Mouse (Mus musculus) spleen, adult 12 weeks (tissue): ENCODE measurements around the gene Mcl1.
"Not testable (repeated sequence)": the region's sequence is repeated elsewhere in the genome, so short reads cannot be mapped to it uniquely, and the experiment has no call there.

ENCODE experiments used
- DNase-seq: peaks from one replicate; pipeline ENCODE4 v3.0.0; 2022; ENCODE audit warnings: low spot score

Gene Mcl1

DNA sequence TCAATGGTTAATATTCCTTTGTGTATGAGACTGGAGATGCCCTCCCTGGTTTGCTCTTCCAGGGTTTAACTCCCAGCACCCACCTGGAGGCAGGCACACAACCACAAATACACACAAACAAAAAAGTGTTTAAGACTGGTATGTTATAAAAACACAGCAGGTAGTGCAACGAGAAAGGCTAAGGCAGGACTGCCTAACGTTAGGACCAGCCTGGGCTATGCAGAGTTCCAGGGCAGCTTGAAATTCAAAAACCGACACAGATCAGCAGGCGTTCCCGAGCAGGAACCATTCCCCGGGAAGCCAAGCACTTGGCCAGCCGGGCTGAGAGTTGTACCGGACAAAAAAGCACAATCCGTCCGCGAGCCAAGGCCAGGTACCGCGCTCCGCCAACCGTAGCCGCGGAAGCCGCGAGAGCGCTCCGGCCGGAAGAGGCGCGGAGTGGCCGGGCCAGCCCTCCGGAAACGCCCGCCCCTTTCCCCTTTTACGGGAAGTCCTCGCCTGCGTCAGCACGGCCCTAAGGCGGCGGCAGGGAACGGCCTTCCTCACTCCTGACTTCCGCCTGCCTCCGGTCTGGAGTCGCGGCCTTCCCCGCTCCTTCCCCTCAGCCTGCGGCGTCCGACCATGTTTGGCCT lies at the start of gene Mcl1:
Mcl1 (plus strand) TSS at position 553 of the 632 bp plus-strand sequence.
- peak; percentile 87 for DNase-seq

DNA sequence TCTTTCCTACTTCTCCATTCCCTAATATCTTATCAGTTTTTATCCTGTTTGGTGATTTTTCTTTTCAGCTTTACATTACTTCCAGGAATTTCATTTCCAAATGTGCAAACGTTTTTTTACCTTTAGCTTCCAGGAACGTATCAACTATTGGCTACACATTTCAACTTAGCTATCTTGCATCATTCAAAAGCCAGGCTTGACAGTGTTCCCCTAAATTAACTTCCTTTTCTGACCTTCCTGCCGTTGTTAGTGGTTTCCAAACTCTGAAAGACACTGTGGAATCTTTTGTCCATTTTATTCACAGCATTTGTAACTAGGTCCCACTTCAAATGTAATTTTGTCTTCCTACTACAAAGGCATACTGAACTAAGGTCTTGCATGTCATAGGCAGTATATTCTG lies 49.4 kb upstream of the Mcl1 start:
- no peak for DNase-seq

DNA sequence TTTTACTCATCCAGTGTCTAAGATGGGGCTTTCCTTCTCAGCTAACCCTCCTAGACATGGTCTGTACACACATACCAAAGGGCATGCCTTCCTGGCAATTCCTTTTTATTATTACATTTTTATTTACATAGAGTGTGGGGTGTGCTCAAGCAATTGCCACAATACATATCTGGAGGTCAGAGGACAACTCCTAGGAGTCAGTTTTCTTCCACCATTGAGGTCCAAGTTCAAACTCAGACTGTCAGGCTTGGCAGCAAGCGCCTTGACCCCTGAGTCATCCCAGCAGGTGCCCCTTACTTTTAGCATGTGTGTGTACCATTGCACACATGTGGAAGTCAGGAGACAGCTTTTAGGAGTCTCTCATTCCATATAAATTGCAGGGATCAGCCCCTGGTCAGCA lies 44.6 kb upstream of the Mcl1 start:
- no peak for DNase-seq

DNA sequence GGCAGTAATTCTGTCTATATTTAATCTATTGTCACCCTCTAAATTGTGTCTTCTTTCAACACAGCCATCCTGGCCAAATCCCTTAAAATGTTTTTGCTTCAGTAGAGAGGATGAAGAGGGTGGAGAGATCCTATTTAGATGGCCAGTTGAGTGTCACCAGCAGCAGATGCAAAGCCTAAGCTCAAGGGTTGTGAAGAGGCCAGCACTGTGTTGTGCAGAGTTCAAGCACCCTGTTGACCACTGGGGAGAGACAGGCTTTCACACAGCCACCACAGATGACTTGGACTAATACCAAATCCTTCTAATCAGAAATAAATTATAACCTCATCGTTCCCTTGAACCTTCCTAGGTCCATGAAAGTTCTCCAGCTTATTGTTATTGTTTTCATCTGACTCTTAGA lies 40.1 kb upstream of the Mcl1 start:
- DNase-seq = no peak

DNA sequence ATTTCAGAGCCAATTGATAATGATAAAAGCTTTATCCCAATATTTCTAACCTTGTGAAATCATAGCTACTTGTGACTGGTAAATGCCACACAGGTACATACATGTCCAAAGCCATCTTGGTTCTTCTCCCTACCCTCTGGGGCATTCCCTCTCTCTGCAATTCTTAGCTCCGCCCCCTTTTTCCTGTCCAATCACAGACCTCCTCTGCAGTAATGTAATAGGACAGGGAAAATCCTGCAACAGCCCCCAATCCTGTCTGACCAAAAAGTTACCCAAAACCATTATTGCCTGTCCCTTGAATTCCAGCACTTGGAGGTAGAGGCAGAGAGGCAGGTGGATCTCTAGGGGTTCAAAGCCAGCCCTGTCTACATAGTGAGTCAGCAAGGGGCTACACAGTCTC lies 37.3 kb upstream of the Mcl1 start:
- DNase-seq = no peak

DNA sequence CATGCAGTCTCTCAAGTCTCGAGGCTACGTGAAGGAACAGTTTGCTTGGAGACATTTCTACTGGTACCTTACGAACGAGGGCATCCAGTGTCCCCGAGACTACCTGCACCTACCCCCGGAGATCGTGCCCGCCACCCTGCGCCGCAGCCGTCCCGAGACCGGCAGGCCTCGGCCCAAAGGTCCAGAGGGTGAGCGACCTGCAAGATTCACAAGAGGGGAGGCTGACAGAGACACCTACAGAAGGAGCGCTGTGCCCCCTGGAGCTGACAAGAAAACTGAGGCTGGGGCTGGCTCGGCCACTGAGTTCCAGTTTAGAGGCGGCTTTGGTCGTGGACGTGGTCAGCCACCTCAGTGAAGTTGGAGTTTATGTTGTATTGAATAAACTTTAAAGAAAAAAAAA lies 36.2 kb upstream of the Mcl1 start:
- not testable (repeated sequence) for DNase-seq

DNA sequence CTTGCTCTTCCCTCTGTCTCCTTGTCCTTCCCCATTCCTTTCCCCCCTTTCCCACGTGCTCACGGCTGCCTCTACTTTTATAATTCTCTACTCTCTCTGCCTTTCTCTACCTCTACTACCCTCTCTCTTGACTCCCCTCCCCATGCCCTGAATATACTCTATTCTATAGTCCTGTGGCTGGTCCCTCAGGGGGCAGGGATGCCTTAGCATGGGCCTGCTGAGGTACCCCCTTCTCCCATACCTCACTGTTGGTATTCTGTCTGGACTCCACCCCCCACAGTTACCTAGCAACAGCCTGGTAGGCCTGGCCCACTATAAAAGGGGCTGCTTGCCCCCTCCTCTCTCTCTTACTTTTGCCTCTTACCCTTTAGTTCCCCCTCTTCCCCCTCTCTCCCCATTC lies 35.0 kb upstream of the Mcl1 start:
- DNase-seq = no peak

DNA sequence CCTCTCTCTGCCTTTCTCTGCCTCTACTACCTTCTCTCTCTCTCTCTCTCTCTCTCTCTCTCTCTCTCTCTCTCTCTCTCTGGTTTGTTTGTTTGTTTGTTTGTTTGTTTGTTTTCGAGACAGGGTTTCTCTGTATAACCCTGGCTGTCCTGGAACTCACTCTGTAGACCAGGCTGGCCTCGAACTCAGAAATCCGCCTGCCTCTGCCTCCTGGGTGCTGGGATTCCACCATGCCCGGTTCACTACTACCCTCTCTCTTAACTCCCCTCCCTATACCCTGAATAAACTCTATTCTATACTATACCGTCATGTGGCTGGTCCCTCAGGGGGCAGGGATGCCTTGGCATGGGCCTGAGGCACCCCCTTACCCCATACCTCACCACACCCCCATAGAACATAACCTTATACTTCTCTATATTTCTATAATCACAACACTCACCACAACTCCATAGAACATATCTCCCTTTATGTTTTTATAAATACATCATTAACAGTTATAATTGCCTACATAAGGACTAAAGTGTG lies 34.5 kb upstream of the Mcl1 start:
- DNase-seq = not testable (repeated sequence)

DNA sequence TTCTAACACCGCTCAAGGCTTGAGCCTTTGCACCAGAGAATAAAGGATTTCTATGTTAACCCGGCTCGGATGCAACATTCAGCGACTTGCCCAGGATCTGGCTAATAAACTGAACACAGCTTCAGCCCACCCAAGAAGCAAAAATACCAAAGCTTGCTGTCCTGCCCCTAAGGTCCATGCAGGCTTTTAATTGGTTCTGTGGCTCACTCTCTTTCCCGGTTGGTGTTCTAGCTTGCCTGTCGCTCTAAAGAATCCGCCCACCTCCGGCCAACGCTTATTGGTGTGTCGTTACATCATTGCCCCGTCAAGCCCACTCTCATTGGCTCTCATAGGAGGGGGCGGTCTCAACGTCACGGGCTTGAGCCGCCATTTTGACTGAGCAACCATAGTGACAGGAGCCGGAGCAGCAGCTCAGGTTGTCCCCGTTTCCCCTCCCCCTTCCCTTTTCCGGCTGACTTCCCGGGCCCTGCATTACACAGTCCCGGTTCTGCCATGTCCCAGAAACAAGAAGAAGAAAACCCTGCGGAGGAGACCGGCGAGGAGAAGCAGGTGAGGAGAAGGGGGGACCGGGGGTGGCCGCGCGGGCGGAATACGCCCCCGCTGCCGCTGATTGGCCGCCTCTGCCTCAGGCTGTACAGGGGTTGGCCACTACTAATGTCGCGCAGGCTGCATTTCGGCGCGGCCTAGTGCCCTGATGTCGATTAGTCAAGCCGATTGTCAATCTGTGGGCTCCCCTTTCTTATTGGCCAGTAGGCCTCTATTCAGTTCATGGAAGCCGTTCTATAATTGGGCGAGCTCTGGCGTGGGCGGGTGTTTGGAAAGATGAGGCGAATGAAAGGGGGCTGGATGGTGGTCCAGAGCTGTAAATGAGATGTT lies 33.7 kb upstream of the Mcl1 start, which contains the start of gene Ensa:
Ensa (plus strand) TSS at position 366 of the 876 bp plus-strand sequence.
- peak; percentile 97 for DNase-seq

DNA sequence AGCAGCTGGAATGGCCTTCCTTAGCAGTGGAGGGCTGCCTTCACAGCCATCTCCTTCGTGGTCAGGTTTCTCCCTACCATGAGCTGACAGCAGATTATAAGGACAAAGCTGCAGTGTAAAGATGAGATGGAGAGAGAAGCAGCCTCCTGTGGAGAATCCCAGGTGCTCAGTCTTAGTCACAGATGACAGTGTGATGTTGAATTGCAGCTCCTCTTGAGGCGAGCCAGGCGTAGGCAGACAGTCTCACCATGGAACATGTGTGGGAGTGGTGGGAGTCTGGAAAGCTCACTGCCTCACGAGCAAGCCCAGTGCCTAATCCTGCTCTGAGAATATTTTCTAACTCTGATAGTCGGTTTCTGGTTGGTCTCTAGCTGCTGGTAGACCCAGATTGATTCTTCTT lies 30.8 kb upstream of the Mcl1 start:
- DNase-seq = no peak

DNA sequence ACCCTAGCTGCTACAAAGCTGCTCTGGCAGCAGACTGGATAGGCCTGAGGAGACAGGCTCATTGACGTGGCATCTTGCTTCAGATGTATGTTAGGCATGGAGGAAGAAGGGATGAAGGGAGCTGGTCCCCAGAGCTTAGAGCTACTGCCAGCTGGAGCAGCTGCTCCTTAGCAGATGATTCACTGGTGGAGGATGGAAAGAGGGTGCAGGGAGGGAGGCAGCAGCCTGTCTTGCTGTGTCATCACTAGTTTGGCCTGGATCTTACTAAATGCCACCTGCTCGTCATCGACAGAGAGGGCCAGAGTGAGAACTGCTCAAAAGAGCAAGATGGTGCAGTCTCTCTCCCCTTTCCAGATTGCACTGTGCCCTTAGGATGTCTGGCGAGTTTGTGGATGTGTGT lies 28.8 kb upstream of the Mcl1 start:
- DNase-seq = no peak

DNA sequence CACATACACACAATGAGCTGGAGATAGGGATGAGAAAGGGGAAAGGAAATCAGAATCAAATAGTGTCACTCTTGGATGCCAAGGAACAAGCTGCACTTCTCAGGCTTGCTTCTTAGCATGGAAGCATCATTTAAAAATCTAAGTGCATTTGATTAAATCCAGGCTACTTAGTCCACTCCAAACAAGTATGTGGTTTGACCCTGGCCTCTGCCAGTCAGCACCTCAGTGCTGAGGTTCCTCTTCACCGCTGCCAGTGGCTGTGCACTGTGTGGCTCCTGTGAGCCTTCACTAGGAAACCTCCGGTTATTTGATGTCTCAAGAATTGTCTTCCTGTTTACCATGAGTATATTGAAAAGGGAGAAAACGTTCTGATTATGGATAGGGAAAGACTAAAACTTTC lies 27.7 kb upstream of the Mcl1 start:
- DNase-seq = no peak

DNA sequence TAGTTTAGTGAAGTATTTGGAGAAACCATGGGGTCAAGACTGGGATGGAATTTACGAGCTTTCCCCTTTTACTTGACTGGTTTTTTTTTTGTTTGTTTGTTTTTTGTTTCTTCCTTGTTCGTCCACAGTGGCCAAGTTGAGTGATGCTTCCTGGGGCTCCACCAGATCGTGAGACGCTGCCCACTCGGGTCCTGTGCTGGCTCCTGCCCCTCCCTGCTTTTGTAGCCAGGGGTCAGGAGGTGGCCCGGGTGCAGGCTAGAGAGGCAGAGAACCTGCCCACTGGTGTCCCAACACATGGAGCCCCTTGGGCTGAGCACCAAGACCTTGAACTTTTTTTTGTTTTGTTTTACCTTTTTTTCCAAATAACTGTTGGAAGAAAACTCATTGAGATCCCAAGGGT lies 27.3 kb upstream of the Mcl1 start:
- DNase-seq = no peak

DNA sequence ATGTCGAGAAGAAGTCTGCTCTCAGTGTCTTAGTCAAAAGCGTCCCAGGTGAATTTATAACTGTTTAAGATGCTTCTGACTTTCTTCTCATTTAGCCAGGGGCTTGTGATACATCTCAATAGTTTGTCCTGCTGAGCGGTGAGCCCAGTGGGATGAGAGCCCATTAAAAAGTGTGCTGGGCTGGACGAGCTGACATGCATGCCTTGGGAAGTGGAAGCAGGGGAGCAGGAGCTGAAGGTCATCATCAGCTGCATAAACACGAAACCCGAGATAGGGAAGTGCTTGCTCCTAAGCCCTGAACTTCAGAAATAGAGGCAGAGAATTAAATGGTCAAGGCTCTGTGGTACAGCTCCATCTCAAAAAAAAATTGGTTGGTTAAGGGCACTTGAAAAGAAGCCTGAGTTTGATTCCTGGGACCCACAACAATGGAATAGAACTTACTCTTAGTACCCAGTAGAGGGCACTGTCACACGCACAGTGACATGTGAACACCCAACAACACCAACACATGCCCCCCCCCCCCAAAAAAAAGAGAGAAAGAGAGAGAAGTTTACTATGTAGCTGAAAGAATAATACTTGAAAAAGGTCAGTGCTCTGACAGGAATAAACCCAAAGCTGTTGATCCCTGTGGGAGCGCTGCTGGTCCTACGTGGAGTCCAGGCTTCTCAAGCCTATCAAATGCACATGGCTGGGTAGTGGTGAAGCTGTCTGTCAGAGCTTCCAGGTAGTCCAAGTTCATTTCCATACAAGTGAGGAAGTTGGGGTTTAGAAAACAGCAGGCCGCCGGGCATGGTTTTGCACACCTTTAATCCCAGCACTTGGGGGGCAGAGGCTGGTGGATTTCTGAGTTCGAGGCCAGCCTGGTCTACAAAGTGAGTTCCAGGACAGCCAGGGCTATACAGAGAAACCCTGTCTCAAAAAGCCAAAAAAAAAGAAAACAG lies 25.7 kb upstream of the Mcl1 start:
- DNase-seq = no peak

DNA sequence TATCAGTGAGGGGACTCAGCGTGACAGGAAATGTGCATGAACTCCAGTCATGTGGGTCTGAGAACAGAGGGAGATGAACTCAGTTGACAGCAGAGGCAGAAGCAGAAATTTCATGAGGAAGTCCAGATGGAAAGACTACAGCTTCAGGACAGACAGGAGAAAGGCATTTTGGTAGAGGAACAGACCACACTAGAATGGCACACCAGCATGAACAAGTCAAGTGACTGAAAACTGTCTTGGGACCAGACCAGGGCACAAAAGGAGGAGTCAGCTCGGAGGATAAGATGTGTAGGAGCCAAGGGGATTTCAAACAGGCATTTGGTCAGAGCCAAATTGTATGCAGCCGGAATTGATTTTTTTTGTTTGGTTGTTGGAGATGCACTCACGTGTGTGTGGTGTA lies 23.0 kb upstream of the Mcl1 start:
- DNase-seq = no peak

DNA sequence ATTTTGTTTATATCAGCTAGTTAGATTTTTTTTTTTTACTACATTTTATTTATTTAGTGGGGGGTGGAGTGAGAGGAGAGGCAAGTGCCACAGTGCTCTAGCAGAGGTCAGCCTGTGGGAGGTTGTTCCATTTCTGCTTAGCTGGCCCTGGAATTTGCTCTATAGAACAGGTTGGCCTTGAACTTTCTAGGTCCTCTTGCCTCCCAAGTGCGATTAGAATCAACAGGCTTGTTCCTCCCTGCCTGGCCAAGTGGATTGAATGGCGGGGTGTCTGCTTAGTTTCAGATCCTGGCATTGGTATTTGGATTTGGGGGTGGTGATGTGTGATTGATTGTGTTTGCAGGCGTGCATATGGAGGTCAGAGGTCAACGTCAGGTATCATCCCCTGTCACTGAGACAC lies 22.5 kb upstream of the Mcl1 start:
- DNase-seq = no peak

DNA sequence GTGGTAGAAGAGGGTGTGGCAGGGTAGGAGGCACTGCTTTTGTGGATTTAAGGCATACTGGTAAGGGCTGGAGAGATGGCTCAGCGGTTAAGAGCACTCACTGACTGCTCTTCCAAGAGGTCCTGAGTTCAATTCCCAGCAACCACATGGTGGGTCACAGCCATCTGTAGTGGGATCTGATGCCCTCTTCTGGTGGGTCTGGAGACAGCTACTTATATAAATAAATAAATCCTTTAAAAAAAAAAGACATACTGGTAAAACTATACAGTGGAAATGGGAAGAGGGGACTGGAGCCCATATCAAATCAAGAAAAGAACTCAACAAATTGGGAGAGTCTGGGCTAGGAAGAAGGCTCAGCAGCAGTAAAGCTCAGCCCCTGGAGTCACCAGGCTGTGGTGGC lies 18.9 kb upstream of the Mcl1 start:
- DNase-seq = no peak

DNA sequence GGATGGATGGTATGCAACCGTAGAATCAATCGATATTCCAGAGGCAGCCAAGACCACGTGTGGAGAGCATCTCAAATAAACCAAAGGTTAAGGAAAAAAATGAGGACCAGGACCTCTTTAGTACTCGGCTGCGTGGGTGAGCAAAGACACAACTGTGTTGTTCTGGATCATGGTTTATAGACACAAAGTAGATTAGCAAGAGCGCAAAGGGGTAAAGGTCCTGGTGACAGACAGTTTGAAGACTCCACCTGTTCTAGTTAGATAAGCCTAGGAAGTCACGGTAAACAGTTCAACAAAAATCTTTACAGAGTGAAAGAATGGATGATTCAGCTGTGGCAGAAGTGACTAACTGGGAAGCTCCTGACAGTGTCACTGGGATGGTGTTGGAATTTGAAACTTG lies 15.5 kb upstream of the Mcl1 start:
- no peak for DNase-seq

DNA sequence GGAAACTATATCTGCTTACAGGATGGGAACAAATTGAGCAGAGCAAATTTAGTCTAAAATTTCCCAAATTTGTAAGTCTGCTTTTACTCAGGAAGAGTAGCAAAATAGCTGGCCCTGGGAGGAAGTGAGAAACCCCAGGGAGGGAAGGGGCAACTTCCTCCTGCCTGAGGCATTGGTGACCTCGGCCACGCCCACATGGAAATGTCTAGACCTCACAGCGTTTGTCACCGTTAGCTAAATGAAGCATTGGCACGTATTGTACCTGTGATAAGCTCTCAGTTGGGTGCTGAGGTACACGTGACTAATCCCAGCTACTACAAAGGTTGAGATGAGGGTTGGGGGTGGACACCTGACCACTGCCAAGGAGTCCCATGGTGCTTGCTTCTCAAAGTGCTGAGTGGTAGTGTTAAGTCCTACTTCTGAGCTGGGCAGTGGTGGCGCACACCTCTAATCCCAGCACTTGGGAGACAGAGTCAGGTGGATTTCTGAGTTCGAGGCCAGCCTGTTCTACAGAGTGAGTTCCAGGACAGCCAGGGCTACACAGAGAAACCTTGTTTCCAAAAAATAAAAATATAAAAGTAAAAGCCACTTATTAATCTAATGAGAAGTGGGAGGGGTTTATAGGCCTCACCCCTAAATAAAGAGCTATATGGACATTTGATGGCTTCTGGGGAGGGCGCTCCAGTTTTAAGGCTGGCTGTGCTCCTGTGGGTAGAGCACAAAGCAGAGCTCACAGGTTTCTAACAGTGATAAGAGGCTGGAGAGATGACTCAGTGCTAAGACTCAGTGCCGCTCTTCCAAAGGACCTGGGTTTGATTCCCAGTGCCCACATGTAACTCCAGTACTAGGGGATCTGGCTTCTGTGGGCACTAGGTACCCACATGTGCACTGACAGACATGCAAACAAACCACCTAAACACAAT lies 13.0 kb upstream of the Mcl1 start:
- no peak for DNase-seq

DNA sequence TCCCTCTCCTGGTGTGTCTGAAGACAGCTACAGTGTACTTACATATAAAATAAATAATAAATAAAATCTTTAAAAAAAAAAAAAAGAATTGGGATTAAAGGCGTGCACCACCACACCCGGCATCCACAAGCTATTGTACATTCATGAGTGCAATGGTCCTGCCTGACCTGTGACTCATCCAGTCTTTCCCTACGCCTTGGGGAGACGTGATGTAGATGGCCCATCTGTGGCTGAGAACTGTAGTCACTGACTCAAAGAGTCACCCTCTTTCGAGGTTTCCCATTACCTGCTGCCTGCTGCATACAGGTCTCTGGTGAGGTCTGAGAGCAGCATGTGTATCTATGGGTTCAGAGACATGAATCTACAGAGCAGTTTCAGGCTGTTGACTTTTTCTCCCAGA lies 10.6 kb upstream of the Mcl1 start:
- no peak for DNase-seq
